Mouse (Mus musculus): ENCODE results near the gene Sumo2.

GRCm38 (mm10) chr11:115519581-115519980, 16.5 kb downstream of the Sumo2 start:
- TF ChIP-seq CTCF (IDR thresholded peaks at IDR 0.05; ENCODE audit: extremely low read depth, insufficient read length, insufficient replicate concordance, low read depth, low read length) (no peak), POLR2A (IDR thresholded peaks at IDR 0.05; ENCODE audit: low read depth, low read length) (no peak)

Measured in small intestine, adult 2 months (tissue).